Mouse (Mus musculus) ES-E14 (cell line): ENCODE results near the gene Lamc3.

Source experiments
- CHD2 ChIP-seq: IDR thresholded peaks from 2 replicates; pipeline ENCODE4 v1.6.1; 2014; ENCODE audit warnings: mild to moderate bottlenecking, low read depth, low read length, inconsistent platforms
- HCFC1 ChIP-seq: IDR thresholded peaks from 2 replicates; pipeline ENCODE4 v1.6.1; 2012; ENCODE audit warnings: low read length, inconsistent platforms, borderline replicate concordance; ENCODE audit not compliant: insufficient read depth
- MAFK ChIP-seq: IDR thresholded peaks from 2 replicates; pipeline ENCODE4 v1.6.1; 2014; ENCODE audit warnings: mild to moderate bottlenecking, low read depth, low read length, inconsistent platforms; ENCODE audit not compliant: insufficient read depth
- ZC3H11A ChIP-seq: IDR thresholded peaks from 2 replicates; pipeline ENCODE4 v1.6.1; 2012; ENCODE audit warnings: low read depth, mild to moderate bottlenecking, inconsistent platforms, low read length, borderline replicate concordance
- ZNF384 ChIP-seq: IDR thresholded peaks from 2 replicates; pipeline ENCODE4 v1.6.1; 2012; ENCODE audit warnings: low read depth, low read length, inconsistent platforms

- TF ChIP-seq CHD2 (no peak), ZC3H11A (no peak), MAFK (no peak), ZNF384 (no peak), HCFC1 (no peak)
Measured at GRCm38 (mm10) chr2:31987774-31988173, 100.7 kb downstream of the Lamc3 start.
